Mouse (Mus musculus): ENCODE measurements at regions not wholly inside any gene's neighbourhood (a gene's known extent, or its start where the extent isn't known, plus 50 kb on each side); places are given as distances from the start of the nearest gene placed in this dataset.
A peak's percentile ranks its signal among the peaks of the same experiment; 100 is the strongest.
"Not testable (repeated sequence)": the region's sequence is repeated elsewhere in the genome, so short reads cannot be mapped to it uniquely, and the experiment has no call there.

GRCm38 (mm10) chr12:114008491-114008890 lies 464.8 kb downstream of the Adam6a start:
- not testable (repeated sequence) for DNase-seq (ENCODE audit: low spot score in 2 of 2)

- no peak for DNase-seq (ENCODE audit: low spot score in 2 of 2)
Observed at GRCm38 (mm10) chr12:114009391-114009790, 465.7 kb downstream of the Adam6a start.

GRCm38 (mm10) chr12:114012860-114013259 lies 469.2 kb downstream of the Adam6a start:
- DNase-seq (ENCODE audit: low spot score in 2 of 2) = peak in 1 of 2 experiments; percentile 40

- DNase-seq (ENCODE audit: low spot score in 2 of 2) = not testable (repeated sequence)
Observed at GRCm38 (mm10) chr12:114037011-114037410, 493.3 kb downstream of the Adam6a start.

- DNase-seq (ENCODE audit: low spot score in 2 of 2) = not testable (repeated sequence)
Observed at GRCm38 (mm10) chr12:114047991-114048390, 504.3 kb downstream of the Adam6a start.

- DNase-seq (ENCODE audit: low spot score in 2 of 2) = no peak
Observed at GRCm38 (mm10) chr12:114053341-114053740, 509.6 kb downstream of the Adam6a start.

GRCm38 (mm10) chr12:114059615-114060014 lies 515.9 kb downstream of the Adam6a start:
- DNase-seq (ENCODE audit: low spot score in 2 of 2) = no peak

GRCm38 (mm10) chr12:114067166-114067565 lies 523.5 kb downstream of the Adam6a start:
- DNase-seq (ENCODE audit: low spot score in 2 of 2) = no peak

- DNase-seq (ENCODE audit: low spot score in 2 of 2) = not testable (repeated sequence)
Observed at GRCm38 (mm10) chr12:114108731-114109130, 565.0 kb downstream of the Adam6a start.

- no peak for DNase-seq (ENCODE audit: low spot score in 2 of 2)
Observed at GRCm38 (mm10) chr12:114134897-114135296, 591.2 kb downstream of the Adam6a start.

GRCm38 (mm10) chr12:114148779-114149178 lies 605.1 kb downstream of the Adam6a start:
- no peak for DNase-seq (ENCODE audit: low spot score in 2 of 2)

GRCm38 (mm10) chr12:114172305-114172704 lies 628.6 kb downstream of the Adam6a start:
- DNase-seq (ENCODE audit: low spot score in 2 of 2) = no peak

GRCm38 (mm10) chr12:114199521-114199920 lies 655.8 kb downstream of the Adam6a start:
- no peak for DNase-seq (ENCODE audit: low spot score in 2 of 2)

GRCm38 (mm10) chr12:114222541-114222940 lies 678.8 kb downstream of the Adam6a start:
- no peak for DNase-seq (ENCODE audit: low spot score in 2 of 2)
